Mouse (Mus musculus): ENCODE data around the gene Cbx8.

DNA sequence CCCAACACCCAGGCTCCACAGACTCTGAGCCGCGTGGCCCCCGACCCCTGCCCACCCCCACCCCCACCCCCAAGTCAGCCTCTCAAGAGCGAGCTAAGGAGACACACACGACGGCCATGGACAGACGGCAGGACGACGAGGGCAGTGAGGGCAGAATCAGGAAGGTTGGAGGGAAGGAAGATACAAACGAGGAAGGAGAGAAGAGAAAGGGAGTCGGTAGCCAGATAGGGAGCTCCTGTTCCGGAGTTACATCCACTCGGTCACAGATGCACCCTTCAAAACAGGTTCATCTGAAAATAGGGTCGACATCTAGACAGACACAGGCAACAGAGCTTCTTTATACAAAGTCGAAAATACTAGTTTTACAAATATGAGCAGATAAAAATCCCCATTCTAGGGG lies 4.3 kb downstream of the Cbx8 start:
- TF ChIP-seq GATA2 (IDR thresholded peaks at IDR 0.05; ENCODE audit: borderline replicate concordance, low read depth, low read length) (no peak), GATA1 (IDR thresholded peaks at IDR 0.05; ENCODE audit: borderline replicate concordance, low read length) (no peak), CTCF (IDR thresholded peaks at IDR 0.05; ENCODE audit: low read depth, low read length) (no peak), TAL1 (conservative IDR thresholded peaks at IDR 0.05; ENCODE audit: low read depth, low read length) (no peak)

Measured in G1E (cell line).